Mouse (Mus musculus) embryonic facial prominence, embryonic 13.5 days (tissue): ENCODE data around the gene Lce1m. TPM values are rescaled to one million over a fixed set of nuclear protein-coding genes. Genes with fewer than 3 reads are reported as not detected.

Experiments used
- ATAC-seq: fragments of 200-750 bp; cut with Nextera tagmentation; 2 replicates; pipeline ENCODE4 v1.8.0; 2017; ENCODE audit warnings: low read depth; ENCODE audit not compliant: insufficient number of reproducible peaks, insufficient read depth, low FRiP score, low TSS enrichment
- H3K27ac ChIP-seq: fragments of 300-500 bp; sonication (generic); 2 replicates; pipeline ENCODE4 v1.5.1; 2015; ENCODE audit warnings: moderate library complexity, mild to moderate bottlenecking, inconsistent platforms
- H3K27me3 ChIP-seq: fragments of 300-500 bp; sonication (generic); 2 replicates; pipeline ENCODE4 v1.6.1; 2015; ENCODE audit warnings: mild to moderate bottlenecking, inconsistent platforms
- H3K36me3 ChIP-seq: fragments of 300-500 bp; sonication (generic); 2 replicates; pipeline ENCODE4 v1.6.1; 2015; ENCODE audit warnings: mild to moderate bottlenecking, inconsistent platforms
- H3K4me1 ChIP-seq: fragments of 300-500 bp; sonication (generic); 2 replicates; pipeline ENCODE4 v1.6.1; 2015; ENCODE audit warnings: inconsistent platforms
- H3K4me2 ChIP-seq: fragments of 300-500 bp; sonication (generic); 2 replicates; pipeline ENCODE4 v1.6.1; 2015; ENCODE audit warnings: moderate library complexity, mild to moderate bottlenecking, inconsistent platforms
- H3K4me3 ChIP-seq: fragments of 300-500 bp; sonication (generic); 2 replicates; pipeline ENCODE4 v1.5.1; 2015; ENCODE audit warnings: mild to moderate bottlenecking, inconsistent platforms
- H3K9ac ChIP-seq: fragments of 300-500 bp; sonication (generic); 2 replicates; pipeline ENCODE4 v1.6.1; 2015; ENCODE audit warnings: mild to moderate bottlenecking, inconsistent platforms
- H3K9me3 ChIP-seq: fragments of 300-500 bp; sonication (generic); 2 replicates; pipeline ENCODE4 v1.6.1; 2016; ENCODE audit warnings: inconsistent platforms
- WGBS: fragments of 180-500 bp; shearing (Covaris S2); methylation state at CpG from one replicate; pipeline ENCODE4 v1.1.7; 2015; ENCODE audit warnings: mixed read lengths; 5-methylcytosine and 5-hydroxymethylcytosine counted together
- polyA plus RNA-seq: library from polyadenylated mRNA; unstranded; fragments of >200 nt; fragmentation: Nextera tagmentation; extraction: Ambion mirVana; gene quantifications from 2 replicates; pipeline ENCODE4 v1.2.1, GENCODE M21; 2015

Gene Lce1m
- polyA plus RNA-seq, 1 experiment from 2014 or later = not detected

GRCm38 (mm10) chr3:93002843-93003242 lies 16.0 kb downstream of the Lce1m start:
- no peak overlapping the region for H3K4me2 ChIP-seq
- 68% methylated on average over 4 of the region's 4 CpGs for WGBS
- H3K4me3 ChIP-seq = no peak overlapping the region
- no peaks in the 10 kb centered on the region for H3K27me3 ChIP-seq
- no peak overlapping the region for H3K9ac ChIP-seq
- H3K36me3 ChIP-seq = no peaks in the 10 kb centered on the region
- no peaks in the 10 kb centered on the region for H3K9me3 ChIP-seq
- no peak overlapping the region for H3K27ac ChIP-seq
- no peaks in the 10 kb centered on the region for H3K4me1 ChIP-seq
- no peak for ATAC-seq

DNA sequence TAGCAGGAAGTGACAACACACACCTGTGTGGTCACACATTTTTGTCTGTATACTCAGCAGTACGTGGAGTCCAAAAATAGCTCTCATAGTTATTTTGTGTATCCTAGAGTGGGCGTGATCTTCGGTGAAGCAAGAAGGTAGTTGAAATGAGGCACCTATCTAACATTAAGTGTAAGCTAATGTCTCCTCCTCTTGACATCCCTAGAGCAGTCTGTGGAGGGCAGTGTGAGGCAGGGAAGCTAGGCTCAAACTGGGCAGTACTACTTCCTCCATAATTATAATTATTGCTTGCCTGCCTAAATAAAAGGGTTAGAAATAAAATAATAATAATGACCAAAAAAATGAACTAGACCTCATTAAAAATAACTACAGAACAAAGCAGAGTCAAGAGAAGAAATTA lies 18.2 kb downstream of the Lce1m start:
- H3K9me3 ChIP-seq = no peaks in the 10 kb centered on the region
- WGBS = 77% methylated on average over 3 of the region's 3 CpGs
- no peaks in the 10 kb centered on the region for H3K4me1 ChIP-seq
- H3K4me3 ChIP-seq = no peak overlapping the region
- H3K27me3 ChIP-seq = no peaks in the 10 kb centered on the region
- H3K36me3 ChIP-seq = no peaks in the 10 kb centered on the region
- ATAC-seq = no peak
- H3K27ac ChIP-seq = no peak overlapping the region
- H3K9ac ChIP-seq = no peak overlapping the region
- H3K4me2 ChIP-seq = no peak overlapping the region

GRCm38 (mm10) chr3:92998691-92999090 lies 20.2 kb downstream of the Lce1m start:
- H3K27me3 ChIP-seq = no peaks in the 10 kb centered on the region
- 3% methylated on average over 7 of the region's 7 CpGs for WGBS
- no peak overlapping the region for H3K9ac ChIP-seq
- H3K27ac ChIP-seq = no peak overlapping the region
- H3K9me3 ChIP-seq = no peaks in the 10 kb centered on the region
- H3K4me2 ChIP-seq = no peak overlapping the region
- no peaks in the 10 kb centered on the region for H3K36me3 ChIP-seq
- no peaks in the 10 kb centered on the region for H3K4me1 ChIP-seq
- no peak for ATAC-seq
- no peak overlapping the region for H3K4me3 ChIP-seq

DNA sequence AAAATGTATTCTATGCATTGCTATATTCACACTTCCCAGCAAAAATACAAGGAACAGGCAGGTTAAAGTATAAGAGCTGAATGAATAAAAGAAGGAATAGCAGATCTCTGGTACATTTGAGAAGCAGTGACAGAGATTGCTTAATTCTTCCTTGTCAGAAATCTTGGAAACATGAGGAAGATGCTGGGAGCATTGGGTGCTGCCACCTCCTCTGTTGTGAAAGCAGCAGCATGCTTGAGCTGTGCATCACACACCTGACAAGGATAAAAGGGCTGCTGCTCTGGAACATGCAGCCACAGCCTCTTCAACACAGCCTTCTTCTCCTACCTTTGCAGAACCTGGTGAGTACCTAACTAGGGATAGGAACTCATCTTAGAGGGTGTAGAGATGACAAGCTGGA lies 26.9 kb downstream of the Lce1m start, which contains the start of gene Lce3f:
TSS of gene Lce3f (plus strand) at position 301 of the 400 bp plus-strand sequence.
- Histone ChIP-seq H3K4me1 (no peaks in the 10 kb centered on the region), H3K4me3 (no peak within 1 kb of the TSS), H3K27ac (no peak within 1 kb of the TSS), H3K9ac (no peak within 1 kb of the TSS), H3K36me3 (no peaks in the 10 kb centered on the region), H3K4me2 (no peak within 1 kb of the TSS), H3K9me3 (no peaks in the 10 kb centered on the region), H3K27me3 (no peaks in the 10 kb centered on the region)
- ATAC-seq = no peak

DNA sequence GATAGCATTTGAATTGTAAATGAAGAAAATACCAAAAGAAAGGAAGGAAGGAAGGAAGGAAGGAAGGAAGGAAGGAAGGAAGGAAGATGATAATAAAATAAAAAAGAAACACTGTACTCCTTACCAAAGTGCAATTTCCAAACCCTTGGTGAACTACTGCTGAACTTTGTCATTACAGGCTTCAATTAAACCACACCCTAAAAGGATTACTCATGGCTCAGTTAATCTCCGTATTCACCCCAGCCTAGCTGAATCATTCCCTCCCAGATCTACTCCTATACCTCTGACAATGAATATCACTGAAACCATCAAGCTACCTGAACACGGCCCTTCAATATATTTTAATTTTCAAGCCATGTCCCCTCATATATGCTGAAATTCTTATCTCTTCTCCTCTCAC lies 40.4 kb downstream of the Lce1m start:
- WGBS = 58% methylated on average over 2 of the region's 2 CpGs
- no peak overlapping the region for H3K4me3 ChIP-seq
- H3K27me3 ChIP-seq = no peaks in the 10 kb centered on the region
- no peaks in the 10 kb centered on the region for H3K4me1 ChIP-seq
- no peak overlapping the region for H3K4me2 ChIP-seq
- H3K27ac ChIP-seq = no peak overlapping the region
- no peaks in the 10 kb centered on the region for H3K36me3 ChIP-seq
- no peaks in the 10 kb centered on the region for H3K9me3 ChIP-seq
- ATAC-seq = no peak
- no peak overlapping the region for H3K9ac ChIP-seq

Other genes with a start within 250 kb of the Lce1m start
- not detected in 2 replicates for gene Lce1i, start 240.2 kb downstream of the Lce1m start, polyA plus RNA-seq
- gene Lce1j, start 228.5 kb downstream of the Lce1m start, polyA plus RNA-seq = not detected in 2 replicates
- gene Lce1k, start 211.2 kb downstream of the Lce1m start, polyA plus RNA-seq = not detected in 2 replicates
- not detected in 2 replicates for gene Kprp, start 191.8 kb downstream of the Lce1m start, polyA plus RNA-seq
- not detected in 2 replicates for gene Lce1l, start 167.8 kb downstream of the Lce1m start, polyA plus RNA-seq
- gene 2310050C09Rik, start 148.8 kb downstream of the Lce1m start, polyA plus RNA-seq = not detected in 2 replicates
- gene Lce3a, start 92.8 kb downstream of the Lce1m start, polyA plus RNA-seq = 0.42 TPM in 1 of 2 replicates, not detected in the other
- not detected in 2 replicates for gene Lce3b, start 86.1 kb downstream of the Lce1m start, polyA plus RNA-seq
- gene Lce3c, start 74.6 kb downstream of the Lce1m start, polyA plus RNA-seq = not detected in 2 replicates
- gene Lce3d, start 61.7 kb downstream of the Lce1m start, polyA plus RNA-seq = not detected in 2 replicates
- not detected in 2 replicates for gene Lce3e, start 52.0 kb downstream of the Lce1m start, polyA plus RNA-seq
- not detected in 2 replicates for gene Lce3f, start 26.8 kb downstream of the Lce1m start, polyA plus RNA-seq
- gene Crct1, start 3.4 kb downstream of the Lce1m start, polyA plus RNA-seq = 0.65 and 0.91 TPM in 2 replicates
- gene Gm4858, start 49.8 kb upstream of the Lce1m start, polyA plus RNA-seq = not detected in 2 replicates
- 0.65 and 0.76 TPM in 2 replicates for gene Crnn, start 125.7 kb upstream of the Lce1m start, polyA plus RNA-seq
- not detected in 2 replicates for gene Flg2, start 178.2 kb upstream of the Lce1m start, polyA plus RNA-seq